Mouse (Mus musculus): Measurements from ENCODE around the gene Gm20498.
"Not testable (repeated sequence)": the region's sequence is repeated elsewhere in the genome, so short reads cannot be mapped to it uniquely, and the experiment has no call there.

Gene Gm20498

DNA sequence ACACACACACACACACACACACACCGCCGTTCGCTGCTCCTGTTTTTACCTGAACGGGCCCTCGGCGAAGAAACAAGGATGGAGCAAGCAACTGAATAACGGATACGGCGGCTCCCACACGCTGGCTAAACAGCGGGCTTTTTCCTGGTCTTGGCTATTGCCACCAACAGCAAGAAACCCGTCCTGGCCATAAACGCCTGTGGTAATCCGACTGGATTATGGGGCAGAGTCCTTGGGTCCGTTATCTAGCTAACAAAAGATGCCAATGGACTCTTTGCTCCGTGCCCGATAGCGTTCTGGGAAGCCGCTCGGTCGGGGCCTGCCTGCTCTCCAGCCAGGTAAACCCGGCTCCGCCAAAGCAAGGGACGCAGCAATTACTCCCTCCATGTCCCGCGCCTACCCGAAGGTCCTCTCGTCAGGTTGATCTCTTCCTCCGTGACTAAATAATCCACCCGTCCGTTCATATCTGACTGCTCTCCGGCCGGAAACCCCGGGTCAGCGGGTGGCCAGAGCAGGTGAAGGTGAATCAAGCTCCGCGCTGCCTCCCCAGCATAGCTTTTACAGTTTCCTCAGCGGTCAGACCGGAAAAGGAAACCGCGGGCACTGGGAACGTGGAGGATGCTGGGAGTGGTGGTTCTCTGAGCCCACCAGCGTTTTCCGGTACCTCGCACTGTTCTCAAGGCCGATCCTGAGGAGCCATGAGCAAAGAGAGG lies at the start of gene Gm20498, which contains the start of gene Synj2bp:
Gene Gm20498 (minus strand): TSS at position 590 of the 713 bp plus-strand sequence.
Gene Synj2bp (minus strand): TSS at position 596 of the 713 bp plus-strand sequence.
- DNase-seq (ENCODE audit: low read depth in 2 of 2, low spot score in 2 of 2) = peak; percentile 67 to 73

DNA sequence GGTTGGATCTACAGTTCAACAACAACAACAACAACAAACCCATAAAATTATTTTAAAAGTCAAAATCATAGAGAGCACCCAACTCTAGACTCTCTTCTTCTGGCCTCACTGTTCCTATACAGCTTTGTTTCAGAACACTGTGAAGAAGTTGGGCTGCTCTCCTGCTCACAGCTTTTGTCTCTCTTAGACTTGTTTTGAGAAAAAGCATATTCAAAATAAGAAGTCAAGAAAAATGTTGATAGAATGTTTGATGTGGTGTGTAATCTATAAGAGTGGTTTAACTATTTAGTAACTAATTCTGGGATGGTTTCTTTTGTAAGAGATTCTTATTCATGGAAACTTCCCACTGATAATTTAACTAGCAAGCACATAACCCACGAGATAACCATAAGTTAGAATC lies 35.7 kb upstream of the Gm20498 start, which contains the start of gene Adam21:
Gene Adam21 (minus strand): TSS at position 101 of the 400 bp plus-strand sequence.
- no peak for DNase-seq (ENCODE audit: low read depth in 2 of 2, low spot score in 2 of 2)

DNA sequence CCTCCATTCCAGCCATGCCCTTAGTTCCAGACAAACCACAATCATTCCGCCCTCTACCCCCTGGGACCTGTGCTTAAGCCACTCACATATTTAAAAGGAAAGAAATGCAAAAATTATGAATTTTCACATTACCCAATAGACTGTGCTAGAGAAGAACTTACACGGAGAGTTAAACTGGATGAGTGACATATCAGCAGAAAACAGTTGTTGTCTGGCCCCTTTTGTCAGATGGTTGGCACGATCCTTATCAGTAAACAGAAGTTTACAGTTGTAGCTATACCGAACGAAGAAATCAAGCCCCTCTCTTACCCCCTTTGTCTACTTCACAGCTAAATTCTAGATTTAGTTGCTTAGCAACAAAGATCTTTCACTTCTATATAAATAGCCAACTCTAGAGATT lies 35.2 kb upstream of the Gm20498 start:
- DNase-seq (ENCODE audit: low read depth in 2 of 2, low spot score in 2 of 2) = no peak

DNA sequence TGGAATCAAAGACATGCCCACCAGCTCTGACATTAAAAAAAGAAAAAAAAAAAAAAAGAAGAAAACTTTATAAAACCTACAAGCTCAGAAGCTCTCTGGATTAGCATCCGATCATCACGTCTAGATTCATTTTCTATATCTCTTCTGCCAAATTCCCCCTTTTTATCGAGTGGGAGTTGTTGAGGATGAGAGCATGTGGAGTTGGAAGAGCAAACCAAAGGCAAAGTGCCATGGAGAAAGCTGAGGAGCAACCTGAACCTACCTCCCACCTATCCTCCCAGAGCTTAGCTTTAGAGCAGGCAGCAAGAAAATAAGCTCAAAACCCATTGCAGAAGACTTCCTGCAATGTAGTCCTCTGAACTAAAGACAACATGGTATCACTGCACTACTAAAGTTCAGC lies 31.5 kb upstream of the Gm20498 start:
- no peak for DNase-seq (ENCODE audit: low read depth in 2 of 2, low spot score in 2 of 2)

DNA sequence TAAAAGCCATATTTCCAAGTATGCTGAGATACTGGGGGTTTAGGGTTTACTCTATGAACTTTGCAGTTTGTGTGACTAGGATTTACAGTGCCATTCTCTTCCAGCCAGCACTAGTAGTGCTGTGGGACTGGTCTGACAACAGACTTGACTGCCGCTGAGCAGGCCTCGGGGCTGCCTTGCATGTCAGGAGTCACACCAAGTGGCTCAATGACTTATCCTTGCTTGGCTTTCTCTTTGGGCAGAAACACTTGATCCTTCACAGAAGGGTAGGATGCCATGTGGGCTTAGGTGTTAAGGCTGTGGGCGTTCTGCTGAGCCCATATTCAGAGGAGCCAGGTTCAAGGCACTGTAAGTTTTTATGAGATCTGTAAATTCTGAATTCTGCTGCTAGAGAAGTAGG lies 16.6 kb upstream of the Gm20498 start:
- DNase-seq (ENCODE audit: low read depth in 2 of 2, low spot score in 2 of 2) = no peak

DNA sequence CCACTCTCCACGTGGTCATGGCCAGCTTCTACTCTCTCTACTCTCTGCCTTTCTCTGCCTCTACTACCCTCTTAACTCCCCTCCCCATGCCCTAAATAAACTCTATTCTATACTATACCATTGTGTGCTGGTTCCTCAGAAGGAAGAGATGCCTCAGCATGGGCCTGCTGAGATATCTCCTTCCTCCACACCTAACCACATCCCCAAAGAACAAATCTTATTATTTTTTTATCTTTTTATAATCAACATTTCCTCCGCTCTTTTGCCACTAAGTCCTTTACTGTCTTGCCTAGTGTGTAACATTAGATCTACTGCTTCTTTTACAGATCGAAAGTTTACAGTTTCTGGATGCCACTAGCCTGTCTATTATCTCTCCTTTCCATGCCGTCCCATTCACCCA lies 14.5 kb upstream of the Gm20498 start:
- DNase-seq (ENCODE audit: low read depth in 2 of 2, low spot score in 2 of 2) = no peak

DNA sequence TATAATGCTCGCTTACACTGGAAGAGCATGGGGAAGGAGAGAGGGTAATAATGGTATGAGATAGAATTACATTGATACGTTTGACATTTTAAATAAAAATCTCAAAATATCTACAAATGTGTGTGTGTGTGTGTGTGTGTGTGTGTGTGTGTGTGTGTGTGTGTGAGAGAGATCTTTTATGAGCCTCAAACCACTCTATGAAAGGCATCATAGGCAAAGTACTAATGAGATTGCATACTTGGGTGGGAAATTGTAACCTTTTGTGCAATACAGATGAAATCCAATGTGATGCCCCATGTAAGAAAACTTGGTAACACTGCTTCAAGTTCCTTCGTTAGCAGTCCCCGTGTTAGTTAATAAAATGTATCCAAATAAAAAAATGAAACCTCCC lies 319 bp upstream of the Gm20498 start:
- no peak for DNase-seq (ENCODE audit: low read depth in 2 of 2, low spot score in 2 of 2)

DNA sequence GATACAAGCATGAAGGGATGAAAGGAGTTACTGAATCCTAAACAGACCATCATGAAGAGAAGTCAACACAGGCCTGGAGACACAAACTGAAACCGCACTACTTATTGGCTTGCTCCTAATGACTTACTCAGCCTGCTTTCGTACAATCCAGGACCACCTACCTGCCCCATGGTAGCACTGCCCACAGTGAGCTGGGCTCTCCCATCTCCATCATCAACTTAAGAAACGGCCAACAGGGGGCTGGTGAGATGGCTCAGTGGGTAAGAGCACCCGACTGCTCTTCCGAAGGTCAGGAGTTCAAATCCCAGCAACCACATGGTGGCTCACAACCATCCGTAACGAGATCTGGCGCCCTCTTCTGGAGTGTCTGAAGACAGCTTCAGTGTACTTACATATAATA lies 2.1 kb downstream of the Gm20498 start:
- not testable (repeated sequence) for DNase-seq (ENCODE audit: low read depth in 2 of 2, low spot score in 2 of 2)

DNA sequence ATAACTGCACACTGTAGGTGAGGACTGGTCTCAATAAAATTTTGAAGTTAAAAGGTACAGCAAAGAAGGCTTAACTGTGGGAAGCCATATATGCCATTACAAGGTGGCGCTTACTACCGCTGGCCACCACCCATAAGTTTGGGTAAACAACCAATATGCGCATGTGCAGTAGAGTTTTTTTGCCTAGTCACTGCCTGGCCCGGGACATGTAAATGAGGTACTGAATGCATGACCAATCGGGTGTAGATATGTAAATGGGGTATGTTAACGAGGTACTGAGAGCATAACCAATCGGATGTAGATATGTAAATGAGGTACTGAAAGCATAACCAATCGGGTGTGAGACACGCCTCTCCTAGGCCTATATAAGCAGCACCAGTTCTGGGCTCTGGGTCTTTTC lies 35.8 kb downstream of the Gm20498 start:
- not testable (repeated sequence) for DNase-seq (ENCODE audit: low read depth in 2 of 2, low spot score in 2 of 2)

DNA sequence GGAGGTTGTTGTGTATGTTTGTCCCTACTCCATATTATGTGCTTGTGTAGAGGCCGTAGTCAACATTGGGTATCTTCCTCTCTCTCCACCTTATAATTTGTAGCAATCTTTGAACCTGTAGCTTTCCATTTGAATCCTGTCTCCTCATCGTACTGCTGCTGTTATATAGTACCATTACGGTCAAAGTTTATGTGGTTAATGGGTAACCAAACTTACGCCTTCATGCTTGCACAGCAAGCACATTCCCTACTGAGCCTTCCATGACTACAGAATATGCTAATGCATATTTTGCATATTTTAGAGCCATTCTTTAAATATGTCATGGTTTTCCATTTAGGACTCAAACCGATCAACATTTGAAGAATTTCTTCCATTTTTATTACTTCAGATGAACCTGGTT lies 42.2 kb downstream of the Gm20498 start:
- no peak for DNase-seq (ENCODE audit: low read depth in 2 of 2, low spot score in 2 of 2)

DNA sequence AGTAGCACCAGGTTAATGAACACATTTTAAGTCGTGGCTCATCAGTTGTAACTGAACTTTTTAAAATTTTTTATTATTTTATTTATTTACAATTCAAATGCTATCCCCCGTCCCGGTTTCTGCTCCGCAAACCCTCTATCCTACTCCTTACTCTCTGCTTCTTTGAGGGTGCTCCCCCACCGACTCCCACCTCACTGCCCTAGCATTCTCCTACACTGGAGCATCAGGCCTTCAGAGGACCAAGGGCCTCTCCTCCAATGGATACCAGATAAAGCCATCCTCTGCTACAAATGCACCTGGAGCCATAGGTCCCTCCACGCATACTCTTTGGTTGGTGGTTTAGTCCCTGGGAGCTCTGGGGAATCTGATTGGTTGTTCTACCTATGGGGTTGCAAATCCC lies 47.4 kb downstream of the Gm20498 start:
- DNase-seq (ENCODE audit: low read depth in 2 of 2, low spot score in 2 of 2) = no peak

DNA sequence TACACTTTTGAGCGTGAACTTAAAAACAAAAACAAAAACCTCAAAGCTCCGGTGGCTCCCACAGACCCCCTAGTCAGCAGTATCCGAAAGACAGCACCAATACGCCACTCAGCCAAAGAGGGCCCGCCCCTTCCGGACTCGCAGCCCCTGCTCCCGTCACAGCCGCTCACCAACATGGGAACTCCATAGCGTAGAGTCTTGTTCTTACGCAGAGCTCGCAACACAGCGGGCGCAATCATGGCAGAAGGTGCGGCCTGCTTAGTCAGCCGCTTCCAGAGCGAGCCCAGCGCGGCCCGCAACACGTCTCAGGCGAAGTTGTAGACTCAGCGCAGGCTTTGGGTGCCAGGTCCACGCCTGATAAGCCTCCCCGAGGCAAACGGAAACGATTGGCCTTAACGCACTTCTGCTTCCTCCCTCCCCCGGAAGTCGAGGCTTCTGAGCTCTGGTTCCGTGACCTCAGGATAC lies 47.9 kb downstream of the Gm20498 start, which contains the start of gene Cox16:
Gene Cox16 (minus strand): TSS at position 401 of the 465 bp plus-strand sequence.
- DNase-seq (ENCODE audit: low read depth in 2 of 2, low spot score in 2 of 2) = peak; percentile 74 to 84

DNA sequence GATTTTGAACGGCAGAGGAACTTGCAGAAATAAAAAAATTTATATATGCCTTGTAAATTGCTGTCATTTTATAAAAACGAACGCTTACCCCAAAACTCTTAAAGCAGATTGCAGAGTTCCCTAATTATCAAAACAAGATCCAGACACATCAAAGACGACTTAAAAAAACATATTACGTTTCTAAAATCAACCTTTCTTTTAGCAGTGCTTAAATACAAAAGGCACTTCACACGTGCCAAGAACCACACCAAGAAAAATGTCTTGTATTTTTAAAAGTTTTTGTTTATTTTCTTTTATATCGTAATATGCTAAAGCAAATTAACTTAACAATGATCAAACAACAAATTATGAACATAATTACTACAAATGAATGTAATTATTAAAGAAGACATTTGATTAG lies 48.5 kb downstream of the Gm20498 start:
- DNase-seq (ENCODE audit: low read depth in 2 of 2, low spot score in 2 of 2) = no peak

DNA sequence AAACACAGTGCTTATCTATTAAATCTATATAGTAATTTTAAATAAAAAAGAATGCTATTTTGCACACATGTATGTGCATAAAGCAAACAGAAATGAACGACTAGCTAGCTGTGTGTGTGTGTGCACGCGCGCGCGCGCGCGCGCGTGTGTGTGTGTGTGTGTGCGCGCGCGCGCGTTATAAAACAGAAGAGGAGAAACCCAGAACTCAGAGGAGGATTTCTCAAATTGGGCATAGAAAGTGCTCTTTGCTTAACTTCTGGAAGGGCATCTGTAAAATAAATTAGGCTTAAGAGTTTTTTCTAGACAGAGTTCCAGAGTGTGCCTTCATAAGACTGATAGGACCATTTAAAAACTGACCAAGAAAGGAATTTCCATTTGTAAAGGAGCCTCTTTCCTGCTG lies 49.0 kb downstream of the Gm20498 start:
- DNase-seq (ENCODE audit: low read depth in 2 of 2, low spot score in 2 of 2) = no peak

DNA sequence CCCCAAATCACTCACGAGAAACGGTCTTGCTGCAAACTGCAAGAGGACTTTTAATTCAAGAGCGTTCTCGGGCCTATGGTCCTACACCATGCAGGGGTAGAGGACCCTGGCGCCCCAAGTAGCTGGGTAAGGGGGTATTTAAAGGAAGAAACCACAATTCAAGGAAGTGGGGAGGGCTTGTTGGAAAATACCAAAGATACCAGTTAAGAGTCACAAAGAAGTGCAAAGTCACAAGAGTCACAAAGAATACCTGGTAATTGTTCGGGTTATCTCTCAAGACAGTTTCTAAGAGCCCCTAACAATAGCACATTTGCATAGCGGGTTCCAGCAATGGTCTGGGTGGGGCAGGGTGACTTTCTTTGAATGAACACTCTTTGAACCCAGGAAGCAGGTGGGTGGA lies 73.7 kb downstream of the Gm20498 start:
- DNase-seq (ENCODE audit: low read depth in 2 of 2, low spot score in 2 of 2) = not testable (repeated sequence)

DNA sequence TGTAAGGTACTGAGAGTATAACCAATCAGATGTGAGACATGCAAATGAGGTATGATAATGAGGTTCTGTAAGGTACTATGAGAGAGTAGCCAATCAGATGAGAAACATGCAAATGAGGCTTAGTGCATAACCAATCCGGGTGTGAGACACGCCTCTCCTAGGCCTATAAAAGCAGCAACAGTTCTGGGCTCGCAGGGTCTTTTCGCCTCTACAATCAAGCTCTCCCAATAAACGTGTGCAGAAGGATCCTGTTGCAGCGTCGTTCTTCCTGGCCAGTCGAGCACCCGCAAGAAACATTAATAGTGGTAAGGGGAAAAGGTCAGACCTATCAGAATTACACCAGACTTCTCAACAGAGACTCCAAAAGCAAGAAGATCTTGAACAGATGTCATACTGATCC lies 93.7 kb downstream of the Gm20498 start:
- DNase-seq (ENCODE audit: low read depth in 2 of 2, low spot score in 2 of 2) = not testable (repeated sequence)

DNA sequence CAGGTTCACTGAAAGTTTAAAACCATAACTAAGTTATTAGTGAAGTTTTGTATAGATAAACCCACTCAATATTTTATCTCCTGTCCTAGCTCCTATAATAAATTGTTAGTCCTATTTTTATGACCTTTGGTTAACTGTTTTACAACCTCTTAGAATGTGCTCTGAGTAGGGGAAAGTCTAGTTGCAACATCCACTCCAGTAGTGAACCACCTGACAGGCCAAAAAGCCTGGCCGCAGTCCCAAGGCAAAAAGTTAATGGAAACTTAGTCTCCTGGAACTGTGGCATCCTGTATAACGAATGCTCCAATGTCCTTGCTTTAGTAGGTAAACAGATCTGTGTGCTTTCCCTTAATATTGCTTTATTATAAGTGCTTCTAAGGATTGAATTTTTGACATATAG lies 97.9 kb downstream of the Gm20498 start:
- DNase-seq (ENCODE audit: low read depth in 2 of 2, low spot score in 2 of 2) = not testable (repeated sequence)

DNA sequence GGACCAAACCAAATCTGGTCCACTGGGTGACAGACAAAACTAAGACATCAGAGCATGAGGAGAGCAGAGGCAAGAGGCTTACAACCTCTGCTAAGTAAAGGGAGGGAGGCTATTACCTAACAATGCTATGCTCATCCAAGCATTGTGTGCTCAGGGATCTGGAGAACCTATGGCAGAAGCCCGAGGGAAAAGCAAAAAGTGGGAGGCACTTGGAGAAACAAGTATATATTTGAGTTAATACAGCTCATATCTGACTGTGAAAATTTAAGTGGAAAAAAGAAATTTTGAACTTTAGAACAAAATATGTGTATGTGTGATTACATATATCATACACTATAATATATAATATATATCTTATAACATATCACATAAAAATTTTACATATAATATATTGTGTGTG lies 110.9 kb downstream of the Gm20498 start, which contains the start of gene Adam4:
Gene Adam4 (minus strand): TSS at position 101 of the 400 bp plus-strand sequence.
- no peak for DNase-seq (ENCODE audit: low read depth in 2 of 2, low spot score in 2 of 2)

DNA sequence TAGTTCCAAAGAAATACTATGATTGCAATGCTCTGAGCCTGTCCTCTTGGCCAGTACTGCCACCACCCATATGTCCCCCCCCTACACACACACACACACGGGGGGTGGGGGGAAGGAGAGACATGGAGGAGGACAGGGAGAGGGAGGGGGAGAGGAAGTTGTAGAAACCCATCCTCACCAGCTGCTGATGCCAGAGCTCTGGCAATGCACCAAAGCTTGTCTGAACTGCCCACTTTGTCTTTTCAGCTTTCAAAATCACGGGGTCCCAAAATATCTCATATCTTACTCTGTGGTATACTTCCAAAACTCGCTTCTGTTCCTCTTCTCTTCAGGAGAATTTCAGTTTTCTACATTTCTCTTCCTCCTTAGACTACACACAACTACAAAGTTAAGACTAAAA lies 119.5 kb downstream of the Gm20498 start:
- no peak for DNase-seq (ENCODE audit: low read depth in 2 of 2, low spot score in 2 of 2)

DNA sequence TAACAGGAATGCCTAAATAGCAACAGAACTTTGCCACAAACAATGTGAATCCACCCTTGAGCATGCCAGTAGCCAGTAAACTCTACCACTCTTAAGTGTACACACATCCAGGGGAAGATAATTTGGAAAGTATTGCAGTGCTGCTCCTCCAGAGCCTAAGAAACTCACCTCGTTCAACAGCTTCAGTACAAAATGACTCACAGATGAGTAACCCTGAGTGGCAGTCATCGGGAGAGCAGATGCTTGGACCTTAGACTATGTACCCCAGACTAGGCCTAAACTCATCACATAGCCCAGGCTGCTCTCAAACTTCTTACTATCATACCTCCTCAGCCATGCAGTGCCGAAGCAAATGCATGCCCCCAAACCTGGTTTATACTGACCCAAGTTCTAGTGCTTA lies 123.7 kb downstream of the Gm20498 start:
- DNase-seq (ENCODE audit: low read depth in 2 of 2, low spot score in 2 of 2) = no peak

DNA sequence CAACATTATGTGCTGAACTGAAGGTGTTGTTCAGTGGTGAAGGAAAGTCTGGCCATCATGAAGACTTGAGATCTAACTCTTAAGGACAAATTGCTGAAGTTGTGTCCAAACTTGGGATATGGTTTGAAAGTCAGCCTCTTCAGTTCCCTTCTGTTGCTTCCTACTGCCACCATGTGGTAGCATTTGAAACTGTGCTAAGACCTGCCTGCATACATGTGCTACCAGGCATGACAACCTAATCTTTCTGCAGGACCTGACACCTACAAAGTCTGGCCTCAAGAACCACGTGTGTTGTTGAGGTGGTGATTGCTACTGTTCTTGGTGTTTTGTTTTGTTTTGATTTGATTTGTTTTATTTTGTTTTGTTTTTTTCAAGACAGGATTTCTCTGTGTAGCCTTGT lies 130.5 kb downstream of the Gm20498 start:
- peak in 1 of 2 experiments; percentile 1 for DNase-seq (ENCODE audit: low read depth in 2 of 2, low spot score in 2 of 2)

DNA sequence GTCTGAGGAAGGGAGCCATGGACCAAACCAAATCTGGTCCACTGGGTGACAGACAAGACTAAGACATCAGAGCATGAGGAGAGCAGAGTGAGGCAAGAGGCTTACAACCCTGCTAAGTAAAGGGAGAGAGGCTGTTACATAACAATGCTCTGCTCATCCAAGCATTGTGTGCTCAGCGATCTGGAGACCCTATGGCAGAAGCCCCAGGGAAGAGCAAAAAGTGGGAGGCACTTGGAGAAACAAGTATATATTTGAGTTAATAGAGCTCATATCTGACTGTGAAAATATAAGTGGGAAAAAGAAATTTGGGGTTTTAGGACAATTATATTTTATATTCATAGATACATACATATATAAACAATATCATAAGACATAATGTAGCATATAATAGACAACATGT lies 153.3 kb downstream of the Gm20498 start, which contains the start of gene Gm4787:
Gene Gm4787 (minus strand): TSS at position 101 of the 400 bp plus-strand sequence.
- not testable (repeated sequence) for DNase-seq (ENCODE audit: low read depth in 2 of 2, low spot score in 2 of 2)

DNA sequence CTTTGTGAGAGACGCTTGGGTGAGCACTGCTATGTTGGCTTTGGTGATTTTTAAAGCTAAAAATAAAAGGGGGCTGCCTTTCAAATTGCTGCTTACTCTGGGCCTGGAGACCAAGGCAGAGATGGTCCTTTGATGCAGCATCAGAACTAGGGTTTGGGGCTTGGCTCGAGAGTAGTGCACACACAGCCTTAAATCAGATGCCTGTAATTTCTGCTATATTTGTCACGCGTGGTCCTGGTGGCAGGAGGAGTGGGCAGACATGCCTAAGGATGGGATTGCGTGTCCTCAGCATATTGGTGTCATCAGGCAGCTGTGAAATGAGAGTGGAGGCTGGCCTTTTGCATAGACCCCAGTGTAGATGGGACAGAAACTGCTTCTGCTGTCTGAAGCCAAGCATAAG lies 198.9 kb downstream of the Gm20498 start:
- no peak for DNase-seq (ENCODE audit: low read depth in 2 of 2, low spot score in 2 of 2)
